Mouse (Mus musculus) liver, adult 2 months (tissue): ENCODE results near the gene Robo1. TPM values are rescaled to one million over a fixed set of nuclear protein-coding genes. Genes with fewer than 3 reads are reported as not detected.

Source experiments
- DNase-seq: peaks from one replicate; pipeline ENCODE4 v3.0.0-alpha.2; 2011; ENCODE audit warnings: low read depth, low spot score; ENCODE audit errors: extremely low read depth
- H3K27ac ChIP-seq: fragments of 200-500 bp; replicated peaks from 2 replicates; pipeline ENCODE4 v1.5.1; 2012; ENCODE audit warnings: low read depth, mild to moderate bottlenecking, control low read depth, inconsistent platforms, low read length; ENCODE audit not compliant: insufficient read depth
- H3K27me3 ChIP-seq: fragments of 200-500 bp; 2 replicates; pipeline ENCODE4 v1.6.1; 2012; ENCODE audit warnings: mild to moderate bottlenecking, moderate library complexity, low read length, inconsistent platforms; ENCODE audit not compliant: control insufficient read depth, insufficient read depth
- H3K36me3 ChIP-seq: fragments of 200-500 bp; 2 replicates; pipeline ENCODE4 v1.6.1; 2012; ENCODE audit warnings: low read length, inconsistent platforms; ENCODE audit not compliant: control insufficient read depth, insufficient read depth
- H3K4me1 ChIP-seq: fragments of 200-500 bp; 2 replicates; pipeline ENCODE4 v1.6.1; 2011; ENCODE audit warnings: low read length; ENCODE audit not compliant: control insufficient read depth, insufficient read depth
- H3K4me3 ChIP-seq: fragments of 200-500 bp; 2 replicates; pipeline ENCODE4 v1.5.1; 2011; ENCODE audit warnings: low read depth, mild to moderate bottlenecking, control low read depth, low read length, moderate library complexity; ENCODE audit not compliant: insufficient read depth
- H3K79me2 ChIP-seq: fragments of 200-500 bp; 2 replicates; pipeline ENCODE4 v1.6.1; 2012; ENCODE audit warnings: inconsistent platforms, mild to moderate bottlenecking, low read length, moderate library complexity; ENCODE audit not compliant: control insufficient read depth, insufficient read depth
- H3K9ac ChIP-seq: fragments of 200-500 bp; 2 replicates; pipeline ENCODE4 v1.6.1; 2012; ENCODE audit warnings: low read depth, mild to moderate bottlenecking, control low read depth, inconsistent platforms, low read length
- CTCF ChIP-seq: fragments of 200-500 bp; IDR thresholded peaks from 2 replicates; pipeline ENCODE4 v1.5.1; 2011; ENCODE audit warnings: low read depth, low read length, control low read depth
- POLR2A ChIP-seq: fragments of 200-500 bp; IDR thresholded peaks from 2 replicates; pipeline ENCODE4 v1.6.1; 2011; ENCODE audit warnings: low read length, control low read depth; ENCODE audit not compliant: insufficient read depth; ENCODE audit errors: extremely low read depth
- WGBS: fragments of 180-500 bp; shearing (Covaris S2); methylation state at CpG from one replicate; pipeline ENCODE4 v1.1.7; 2018; 5-methylcytosine and 5-hydroxymethylcytosine counted together
- polyA plus RNA-seq: library from polyadenylated mRNA; depleted of rRNA; stranded (reverse); fragments of >200 nt; gene quantifications from 2 replicates; pipeline ENCODE4 v1.2.3, GENCODE M21; 2012
- total RNA-seq: library from RNA; depleted of rRNA; stranded (reverse); fragments of >200 nt; gene quantifications from 2 replicates; pipeline ENCODE4 v1.2.3, GENCODE M21; 2014

The Robo1 gene
- total and polyA plus RNA-seq, 2 experiments: 4.5 to 6.4 TPM

- Histone ChIP-seq H3K36me3 (no peaks in the 10 kb centered on the region), H3K79me2 (no peaks in the 10 kb centered on the region), H3K4me3 (no peak overlapping the region), H3K9ac (no peak overlapping the region), H3K27me3 (no peaks in the 10 kb centered on the region), H3K4me1 (no peaks in the 10 kb centered on the region), H3K27ac (no peak overlapping the region)
- DNase-seq: no peak
- WGBS: 86% methylated on average over 3 of the region's 3 CpGs
- TF ChIP-seq POLR2A (no peak), CTCF (no peak)
Observed at GRCm38 (mm10) chr16:72393512-72393911, 85.4 kb downstream of the Robo1 start.

GRCm38 (mm10) chr16:72398811-72399210 lies 90.7 kb downstream of the Robo1 start:
- no peaks in the 10 kb centered on the region for H3K79me2 ChIP-seq
- H3K36me3 ChIP-seq: no peaks in the 10 kb centered on the region
- no peaks in the 10 kb centered on the region for H3K27me3 ChIP-seq
- H3K4me1 ChIP-seq: no peaks in the 10 kb centered on the region
- no peak for DNase-seq
- no peak overlapping the region for H3K27ac ChIP-seq
- no peak overlapping the region for H3K9ac ChIP-seq
- WGBS: 66% methylated on average over 5 of the region's 5 CpGs
- no peak overlapping the region for H3K4me3 ChIP-seq
- TF ChIP-seq CTCF: no peak
- no peak for TF ChIP-seq POLR2A

- H3K27ac ChIP-seq: no peak overlapping the region
- no peaks in the 10 kb centered on the region for H3K36me3 ChIP-seq
- H3K4me3 ChIP-seq: no peak overlapping the region
- DNase-seq: no peak
- H3K79me2 ChIP-seq: no peaks in the 10 kb centered on the region
- 68% methylated on average over 9 of the region's 9 CpGs for WGBS
- no peak overlapping the region for H3K9ac ChIP-seq
- TF ChIP-seq CTCF: no peak
- no peak for TF ChIP-seq POLR2A
- H3K4me1 ChIP-seq: no peaks in the 10 kb centered on the region
- H3K27me3 ChIP-seq: no peaks in the 10 kb centered on the region
Observed at GRCm38 (mm10) chr16:72402381-72402780, 94.3 kb downstream of the Robo1 start.

- DNase-seq: no peak
- no peak for TF ChIP-seq CTCF
- TF ChIP-seq POLR2A: no peak
Observed at GRCm38 (mm10) chr16:72409820-72410219, 101.7 kb downstream of the Robo1 start.

GRCm38 (mm10) chr16:72411669-72412270 lies 103.7 kb downstream of the Robo1 start:
- 70% methylated on average over 5 of the region's 5 CpGs for WGBS
- Histone ChIP-seq H3K4me3 (no peak overlapping the region), H3K36me3 (no peaks in the 10 kb centered on the region), H3K9ac (no peak overlapping the region), H3K4me1 (no peaks in the 10 kb centered on the region), H3K27me3 (no peaks in the 10 kb centered on the region), H3K79me2 (no peaks in the 10 kb centered on the region), H3K27ac (no peak overlapping the region)
- DNase-seq: no peak
- TF ChIP-seq CTCF: no peak
- no peak for TF ChIP-seq POLR2A

More at GRCm38 (mm10) chr16:72409820-72410219, 101.7 kb downstream of the Robo1 start:
- no peak overlapping the region for H3K9ac ChIP-seq
- no peak overlapping the region for H3K27ac ChIP-seq
- H3K27me3 ChIP-seq: no peaks in the 10 kb centered on the region
- no peak overlapping the region for H3K4me3 ChIP-seq
- H3K4me1 ChIP-seq: no peaks in the 10 kb centered on the region
- no peaks in the 10 kb centered on the region for H3K79me2 ChIP-seq
- H3K36me3 ChIP-seq: no peaks in the 10 kb centered on the region
- WGBS: 50% methylated on average over 1 of the region's 1 CpGs

GRCm38 (mm10) chr16:72412879-72413278 lies 104.8 kb downstream of the Robo1 start:
- no peak for TF ChIP-seq CTCF
- no peak for TF ChIP-seq POLR2A
- Histone ChIP-seq H3K79me2 (no peaks in the 10 kb centered on the region), H3K27me3 (no peaks in the 10 kb centered on the region), H3K9ac (no peak overlapping the region), H3K4me1 (no peaks in the 10 kb centered on the region), H3K36me3 (no peaks in the 10 kb centered on the region), H3K4me3 (no peak overlapping the region), H3K27ac (no peak overlapping the region)
- DNase-seq: no peak
- WGBS: 69% methylated on average over 7 of the region's 7 CpGs
